Mouse (Mus musculus) lung, postnatal 10 days (tissue): ENCODE measurements around the gene Mgll.

Experiments used
- DNase-seq: peaks from one replicate; pipeline ENCODE4 v3.0.0; 2021

Mgll gene

GRCm38 (mm10) chr6:88804966-88805577 is 80.9 kb downstream of the Mgll start:
- peak; percentile 28 for DNase-seq

- DNase-seq, result no peak
These were observed 85.2 kb downstream of the Mgll start for GRCm38 (mm10) chr6:88809091-88810037.

- DNase-seq, result no peak
These were observed 86.1 kb downstream of the Mgll start for GRCm38 (mm10) chr6:88810291-88810690.

- no peak for DNase-seq
These were observed 87.2 kb downstream of the Mgll start for GRCm38 (mm10) chr6:88811396-88811795.

GRCm38 (mm10) chr6:88811880-88812400 is 87.7 kb downstream of the Mgll start:
- DNase-seq, result no peak

GRCm38 (mm10) chr6:88812886-88813285 is 88.7 kb downstream of the Mgll start:
- DNase-seq, result peak; percentile 74

GRCm38 (mm10) chr6:88813832-88814231 is 89.6 kb downstream of the Mgll start:
- DNase-seq, result no peak

- DNase-seq, result no peak
These were observed 90.8 kb downstream of the Mgll start for GRCm38 (mm10) chr6:88815036-88815435.

GRCm38 (mm10) chr6:88815489-88815888 is 91.3 kb downstream of the Mgll start:
- no peak for DNase-seq

- DNase-seq, result no peak
These were observed 92.7 kb downstream of the Mgll start for GRCm38 (mm10) chr6:88816913-88817312.

- DNase-seq, result peak; percentile 58
These were observed 96.6 kb downstream of the Mgll start for GRCm38 (mm10) chr6:88820853-88821252.

GRCm38 (mm10) chr6:88821294-88821693 is 97.1 kb downstream of the Mgll start:
- no peak for DNase-seq

- DNase-seq, result peak; percentile 93
These were observed 97.7 kb downstream of the Mgll start for GRCm38 (mm10) chr6:88821901-88822300.

GRCm38 (mm10) chr6:88824183-88824582 is 100.0 kb downstream of the Mgll start:
- no peak for DNase-seq

- no peak for DNase-seq
These were observed 101.9 kb downstream of the Mgll start for GRCm38 (mm10) chr6:88826088-88826487.

GRCm38 (mm10) chr6:88826545-88826944 is 102.3 kb downstream of the Mgll start:
- DNase-seq, result peak; percentile 85

- DNase-seq, result no peak
These were observed 102.8 kb downstream of the Mgll start for GRCm38 (mm10) chr6:88826965-88827364.

GRCm38 (mm10) chr6:88827395-88828205 is 103.4 kb downstream of the Mgll start:
- DNase-seq, result peak; percentile 64

GRCm38 (mm10) chr6:88828206-88829009 is 104.2 kb downstream of the Mgll start:
- no peak for DNase-seq

- DNase-seq, result no peak
These were observed 105.4 kb downstream of the Mgll start for GRCm38 (mm10) chr6:88829579-88829978.

- DNase-seq, result no peak
These were observed 106.0 kb downstream of the Mgll start for GRCm38 (mm10) chr6:88830112-88830702.

GRCm38 (mm10) chr6:88831456-88831855 is 107.2 kb downstream of the Mgll start:
- DNase-seq, result peak; percentile 73
